Mouse (Mus musculus) frontal cortex, adult (tissue): ENCODE data around the gene Plce1.
"Not testable (repeated sequence)": the region's sequence is repeated elsewhere in the genome, so short reads cannot be mapped to it uniquely, and the experiment has no call there.

Experiments
- ATAC-seq: cut with Nextera tagmentation; 2 replicates; pipeline ENCODE4 v1.9.2; 2017; ENCODE audit warnings: mild to moderate bottlenecking, moderate library complexity, mixed read lengths; ENCODE audit not compliant: low TSS enrichment

Plce1 gene

GRCm38 (mm10) chr19:38639805-38640204 is 158.9 kb downstream of the Plce1 start:
- ATAC-seq = no peak

GRCm38 (mm10) chr19:38642515-38642914 is 161.6 kb downstream of the Plce1 start:
- not testable (repeated sequence) for ATAC-seq

- no peak for ATAC-seq
Measured at GRCm38 (mm10) chr19:38644871-38645595, 164.1 kb downstream of the Plce1 start.

- no peak for ATAC-seq
Measured at GRCm38 (mm10) chr19:38657980-38658379, 177.1 kb downstream of the Plce1 start.

- ATAC-seq = no peak
Measured at GRCm38 (mm10) chr19:38665398-38665797, 184.5 kb downstream of the Plce1 start.

- ATAC-seq = no peak
Measured at GRCm38 (mm10) chr19:38672015-38672600, 191.2 kb downstream of the Plce1 start.

- ATAC-seq = no peak
Measured at GRCm38 (mm10) chr19:38673936-38674335, 193.0 kb downstream of the Plce1 start.

- ATAC-seq = no peak
Measured at GRCm38 (mm10) chr19:38678655-38679054, 197.7 kb downstream of the Plce1 start.

GRCm38 (mm10) chr19:38679520-38679919 is 198.6 kb downstream of the Plce1 start:
- ATAC-seq = no peak

GRCm38 (mm10) chr19:38687326-38687725 is 206.4 kb downstream of the Plce1 start:
- no peak for ATAC-seq

GRCm38 (mm10) chr19:38688741-38689507 is 208.0 kb downstream of the Plce1 start:
- no peak for ATAC-seq

- no peak for ATAC-seq
Measured at GRCm38 (mm10) chr19:38690276-38690675, 209.4 kb downstream of the Plce1 start.

- no peak for ATAC-seq
Measured at GRCm38 (mm10) chr19:38691533-38691932, 210.6 kb downstream of the Plce1 start.

- ATAC-seq = no peak
Measured at GRCm38 (mm10) chr19:38693331-38693730, 212.4 kb downstream of the Plce1 start.

- no peak for ATAC-seq
Measured at GRCm38 (mm10) chr19:38693769-38694168, 212.9 kb downstream of the Plce1 start.

GRCm38 (mm10) chr19:38701776-38702175 is 220.9 kb downstream of the Plce1 start:
- ATAC-seq = no peak

GRCm38 (mm10) chr19:38704742-38705141 is 223.8 kb downstream of the Plce1 start:
- ATAC-seq = no peak

- ATAC-seq = peak; percentile 52
Measured at GRCm38 (mm10) chr19:38705244-38705643, 224.3 kb downstream of the Plce1 start.

GRCm38 (mm10) chr19:38706449-38706848 is 225.5 kb downstream of the Plce1 start:
- ATAC-seq = no peak

- no peak for ATAC-seq
Measured at GRCm38 (mm10) chr19:38709376-38709775, 228.5 kb downstream of the Plce1 start.

- ATAC-seq = no peak
Measured at GRCm38 (mm10) chr19:38721808-38722207, 240.9 kb downstream of the Plce1 start.

GRCm38 (mm10) chr19:38722982-38723381 is 242.1 kb downstream of the Plce1 start:
- ATAC-seq = no peak

GRCm38 (mm10) chr19:38723969-38724368 is 243.1 kb downstream of the Plce1 start:
- ATAC-seq = no peak
